Mouse (Mus musculus): ENCODE data around the gene Vmn1r7. TPM values are rescaled to one million over a fixed set of nuclear protein-coding genes. Genes with fewer than 3 reads are reported as not detected.

The Vmn1r7 gene
- polyA plus RNA-seq (2012; rRNA removed) = not detected in 2 replicates

GRCm38 (mm10) chr6:57025224-57025623 lies at the start of gene Vmn1r7:
TSS of gene Vmn1r7 (minus strand) at chr6:57025324.

GRCm38 (mm10) chr6:57066487-57066886 lies 41.4 kb upstream of the Vmn1r7 start, which contains the start of gene Vmn1r9:
TSS of gene Vmn1r9 (plus strand) at chr6:57066787.

GRCm38 (mm10) chr6:57031984-57032383 lies 6.9 kb upstream of the Vmn1r7 start, which contains the start of gene Vmn1r8:
TSS of gene Vmn1r8 (plus strand) at chr6:57032284.

GRCm38 (mm10) chr6:56996943-56997342 lies 28.2 kb downstream of the Vmn1r7 start, which contains the start of gene Vmn1r6:
TSS of gene Vmn1r6 (plus strand) at chr6:56997243.

Other genes starting within 250 kb of the Vmn1r7 start
- 10.1 and 10.6 TPM in 2 replicates for gene Kbtbd2, start 227.5 kb downstream of the Vmn1r7 start, polyA plus RNA-seq (2012; rRNA removed)
- gene Fkbp9, start 193.3 kb downstream of the Vmn1r7 start, polyA plus RNA-seq (2012; rRNA removed) = 16.9 and 18.8 TPM in 2 replicates
- gene Nt5c3, start 101.4 kb downstream of the Vmn1r7 start, polyA plus RNA-seq (2012; rRNA removed) = 57.8 and 59.1 TPM in 2 replicates
- 0.10 and 0.17 TPM in 2 replicates for gene Vmn1r4, start 101.3 kb downstream of the Vmn1r7 start, polyA plus RNA-seq (2012; rRNA removed)
- gene Vmn1r5, start 55.1 kb downstream of the Vmn1r7 start, polyA plus RNA-seq (2012; rRNA removed) = not detected in 2 replicates
- gene Vmn1r6, start 28.1 kb downstream of the Vmn1r7 start, polyA plus RNA-seq (2012; rRNA removed) = not detected in 2 replicates
- not detected in 2 replicates for gene Vmn1r8, start 7.0 kb upstream of the Vmn1r7 start, polyA plus RNA-seq (2012; rRNA removed)
- under 0.01 TPM in 1 of 2 replicates, not detected in the other for gene Vmn1r9, start 41.5 kb upstream of the Vmn1r7 start, polyA plus RNA-seq (2012; rRNA removed)
- not detected in 2 replicates for gene Vmn1r10, start 84.1 kb upstream of the Vmn1r7 start, polyA plus RNA-seq (2012; rRNA removed)
- not detected in 2 replicates for gene Vmn1r11, start 108.1 kb upstream of the Vmn1r7 start, polyA plus RNA-seq (2012; rRNA removed)
- gene Vmn1r12, start 131.6 kb upstream of the Vmn1r7 start, polyA plus RNA-seq (2012; rRNA removed) = not detected in 2 replicates
- not detected in 2 replicates for gene Vmn1r13, start 178.0 kb upstream of the Vmn1r7 start, polyA plus RNA-seq (2012; rRNA removed)
- not detected in 2 replicates for gene Vmn1r14, start 206.4 kb upstream of the Vmn1r7 start, polyA plus RNA-seq (2012; rRNA removed)
- not detected in 2 replicates for gene Vmn1r15, start 232.6 kb upstream of the Vmn1r7 start, polyA plus RNA-seq (2012; rRNA removed)